Mouse (Mus musculus) bone marrow, adult 2 months (tissue): ENCODE data around the gene C5ar2.

Experiments
- CTCF ChIP-seq: fragments of 200-500 bp; IDR thresholded peaks from 2 replicates; pipeline ENCODE4 v1.5.1; 2011; ENCODE audit warnings: low read length, control low read depth; ENCODE audit not compliant: control insufficient read depth, insufficient read depth
- POLR2A ChIP-seq: fragments of 200-500 bp; IDR thresholded peaks from 2 replicates; pipeline ENCODE4 v1.6.1; 2011; ENCODE audit warnings: low read depth, mild to moderate bottlenecking, control low read depth, low read length, borderline replicate concordance; ENCODE audit not compliant: control insufficient read depth

DNA sequence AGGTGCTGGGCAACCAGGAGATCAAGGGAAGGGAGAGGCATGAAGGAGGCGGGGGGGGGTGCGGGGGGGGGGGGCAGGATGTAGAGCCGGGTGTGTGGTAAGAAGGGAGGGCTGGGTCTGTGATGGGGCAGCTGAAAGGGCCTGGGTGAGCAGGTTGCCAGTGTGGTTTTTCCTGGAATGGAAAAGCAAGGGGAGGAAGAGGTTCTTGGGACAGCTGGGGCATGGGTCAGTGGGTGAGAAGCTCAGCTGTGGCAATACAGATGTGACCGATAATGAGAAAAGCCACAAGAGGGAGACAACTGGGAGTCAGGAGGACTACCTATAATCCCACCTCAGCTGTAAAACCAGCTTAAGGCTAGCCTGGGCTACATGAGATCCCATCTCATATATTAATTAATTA is 2.0 kb upstream of the C5ar2 start:
- TF ChIP-seq CTCF (no peak), POLR2A (no peak)
